ENCODE assay signal across 27 mouse cellular contexts in genomic region chr17:42860370-42860769, GRCm38 (mm10). TPM values are rescaled to one million over a fixed set of nuclear protein-coding genes. Genes with fewer than 3 reads are reported as not detected.
A peak's percentile ranks its signal among the peaks of the same experiment; 100 is the strongest.
DNase-seq lines count a peak whose midpoint lies in the region; ATAC-seq and TF ChIP-seq lines count a peak whose summit lies in the region.
"Had no signal": no experiment of that assay in that cellular context is flagged by ENCODE, and none has a peak within 500 bp of the region (broad histone marks: within the 10 kb centered on the region; RNA-seq: fewer than 3 reads in every experiment).

No protein-coding gene starts in this region.

- DNase-seq in liver, adult 2 months (ENCODE audit: extremely low read depth, low read depth, low spot score), result peak; percentile 18
- DNase-seq in liver, embryonic 11.5 days (ENCODE audit: low spot score), result no peak
- DNase-seq in thymus, postnatal 0 days (ENCODE audit: low spot score), result peak; percentile 64
- DNase-seq in ovary, postnatal 14 days (ENCODE audit: low spot score), result no peak
- DNase-seq: adrenal gland, postnatal 14 days; cerebellum, adult 9-10 months; heart, postnatal 10 days; kidney, adult 9 months; kidney, postnatal 36 days; lung, embryonic 14.5 days; lung, postnatal 4 days; right cerebral cortex, postnatal 25 days; spleen, adult 18-20 months had no signal

- no peak for TF ChIP-seq CTCF in liver, adult 2 months (IDR thresholded peaks at IDR 0.05; ENCODE audit: low read depth, low read length)

- no peak overlapping the region for H3K4me2 ChIP-seq in liver, embryonic 11.5 days
- no peak overlapping the region for H3K4me2 ChIP-seq in midbrain, embryonic 16.5 days (ENCODE audit: low read length)
- H3K4me2 ChIP-seq in midbrain, embryonic 15.5 days, result no peak overlapping the region
- H3K4me2 ChIP-seq: embryonic facial prominence, embryonic 15.5 days; forebrain, embryonic 15.5 days; heart, embryonic 12.5 days; limb, embryonic 13.5 days; lung, embryonic 14.5 days; stomach, embryonic 15.5 days had no signal

- no peaks in the 10 kb centered on the region for H3K9me3 ChIP-seq in liver, embryonic 11.5 days (ENCODE audit: control insufficient read depth, low read length)
- H3K9me3 ChIP-seq in midbrain, embryonic 16.5 days (replicated peaks; ENCODE audit: control insufficient read depth, low read length, poor library complexity, severe bottlenecking), result no peaks in the 10 kb centered on the region
- H3K9me3 ChIP-seq in midbrain, embryonic 15.5 days, result no peaks in the 10 kb centered on the region
- H3K9me3 ChIP-seq: embryonic facial prominence, embryonic 15.5 days; forebrain, embryonic 15.5 days; G1E; heart, embryonic 12.5 days; hindbrain, embryonic 10.5 days; limb, embryonic 13.5 days; stomach, embryonic 15.5 days had no signal

- no peak overlapping the region for H3K27ac ChIP-seq in liver, adult 2 months (replicated peaks; ENCODE audit: insufficient read depth, low read depth, low read length)
- H3K27ac ChIP-seq in liver, embryonic 11.5 days (ENCODE audit: low read depth, low read length), result no peak overlapping the region
- no peak overlapping the region for H3K27ac ChIP-seq in midbrain, embryonic 16.5 days (ENCODE audit: low read length)
- no peak overlapping the region for H3K27ac ChIP-seq in midbrain, embryonic 15.5 days
- H3K27ac ChIP-seq: embryonic facial prominence, embryonic 15.5 days; forebrain, embryonic 15.5 days; hindbrain, embryonic 10.5 days; limb, embryonic 13.5 days; liver, embryonic 14.5 days; stomach, embryonic 15.5 days had no signal

- H3K4me3 ChIP-seq in liver, adult 2 months (ENCODE audit: insufficient read depth, low read depth, low read length), result no peak overlapping the region
- no peak overlapping the region for H3K4me3 ChIP-seq in liver, embryonic 11.5 days (ENCODE audit: low read depth, low read length)
- no peak overlapping the region for H3K4me3 ChIP-seq in midbrain, embryonic 16.5 days (ENCODE audit: low read depth, low read length)
- no peak overlapping the region for H3K4me3 ChIP-seq in midbrain, embryonic 15.5 days
- H3K4me3 ChIP-seq: embryonic facial prominence, embryonic 15.5 days; forebrain, embryonic 15.5 days; heart, embryonic 12.5 days; hindbrain, embryonic 10.5 days; limb, embryonic 13.5 days; stomach, embryonic 15.5 days had no signal

- H3K27me3 ChIP-seq in liver, adult 2 months (ENCODE audit: control insufficient read depth, insufficient read depth, low read length), result no peaks in the 10 kb centered on the region
- no peaks in the 10 kb centered on the region for H3K27me3 ChIP-seq in liver, embryonic 11.5 days (replicated peaks; ENCODE audit: control insufficient read depth, insufficient read depth, low read length)
- H3K27me3 ChIP-seq in midbrain, embryonic 16.5 days (ENCODE audit: control insufficient read depth, insufficient read depth, low read depth, low read length), result no peaks in the 10 kb centered on the region
- no peaks in the 10 kb centered on the region for H3K27me3 ChIP-seq in midbrain, embryonic 15.5 days (replicated peaks)
- H3K27me3 ChIP-seq: CH12.LX; embryonic facial prominence, embryonic 15.5 days; forebrain, embryonic 15.5 days; heart, embryonic 12.5 days; limb, embryonic 13.5 days; stomach, embryonic 15.5 days had no signal

- H3K4me1 ChIP-seq in liver, adult 2 months (ENCODE audit: control insufficient read depth, insufficient read depth, low read length), result peaks cover 3% of the 10 kb centered on the region
- H3K4me1 ChIP-seq in liver, embryonic 11.5 days (replicated peaks; ENCODE audit: control insufficient read depth, insufficient read depth, low read length), result no peaks in the 10 kb centered on the region
- H3K4me1 ChIP-seq in midbrain, embryonic 16.5 days (ENCODE audit: control insufficient read depth, insufficient read depth, low read length), result no peaks in the 10 kb centered on the region
- no peaks in the 10 kb centered on the region for H3K4me1 ChIP-seq in midbrain, embryonic 15.5 days
- H3K4me1 ChIP-seq: embryonic facial prominence, embryonic 15.5 days; forebrain, embryonic 15.5 days; hindbrain, embryonic 10.5 days; limb, embryonic 13.5 days; stomach, embryonic 15.5 days had no signal

- no peak for ATAC-seq in liver, embryonic 11.5 days (replicated peaks; ENCODE audit: low FRiP score)
- ATAC-seq in activated CD4-positive, CD25-positive, alpha-beta regulatory T cell, adult 4 months, result peak; percentile 37
- ATAC-seq in midbrain, embryonic 16.5 days, result no peak
- ATAC-seq in midbrain, embryonic 15.5 days (replicated peaks), result no peak
- ATAC-seq: forebrain, embryonic 15.5 days; hindbrain, embryonic 16.5 days; intestine, embryonic 16.5 days had no signal

- no peaks in the 10 kb centered on the region for H3K36me3 ChIP-seq in liver, adult 2 months (ENCODE audit: control insufficient read depth, insufficient read depth, low read length)
- no peaks in the 10 kb centered on the region for H3K36me3 ChIP-seq in liver, embryonic 11.5 days (ENCODE audit: control insufficient read depth, insufficient read depth, low read length)
- H3K36me3 ChIP-seq in midbrain, embryonic 16.5 days (ENCODE audit: control insufficient read depth, insufficient read depth, low read length), result no peaks in the 10 kb centered on the region
- H3K36me3 ChIP-seq in midbrain, embryonic 15.5 days (replicated peaks), result no peaks in the 10 kb centered on the region
- H3K36me3 ChIP-seq: embryonic facial prominence, embryonic 15.5 days; forebrain, embryonic 15.5 days; G1E; heart, embryonic 12.5 days; hindbrain, embryonic 10.5 days; limb, embryonic 13.5 days; stomach, embryonic 15.5 days had no signal

- H3K79me2 ChIP-seq in liver, adult 2 months (ENCODE audit: control insufficient read depth, insufficient read depth, low read length), result peaks cover 21% of the 10 kb centered on the region

- H3K9ac ChIP-seq in liver, adult 2 months (ENCODE audit: low read depth, low read length), result no peak overlapping the region
- H3K9ac ChIP-seq in liver, embryonic 11.5 days (ENCODE audit: low read depth, low read length), result no peak overlapping the region
- no peak overlapping the region for H3K9ac ChIP-seq in midbrain, embryonic 16.5 days (ENCODE audit: low read depth, low read length)
- H3K9ac ChIP-seq in midbrain, embryonic 15.5 days, result no peak overlapping the region
- H3K9ac ChIP-seq: embryonic facial prominence, embryonic 15.5 days; forebrain, embryonic 15.5 days; heart, embryonic 12.5 days; limb, embryonic 13.5 days; liver, embryonic 14.5 days; lung, embryonic 14.5 days; stomach, embryonic 15.5 days had no signal

- no peak for TF ChIP-seq POLR2A in liver, adult 2 months (IDR thresholded peaks at IDR 0.05; ENCODE audit: extremely low read depth, insufficient read depth, low read length)

- 81% methylated on average over 1 of the region's 1 CpGs for WGBS in liver, adult 2 months
- 70% methylated on average over 1 of the region's 1 CpGs for WGBS in liver, embryonic 11.5 days
- 100% methylated on average over 1 of the region's 1 CpGs for WGBS in midbrain, embryonic 16.5 days
- 100% methylated on average over 1 of the region's 1 CpGs for WGBS in midbrain, embryonic 15.5 days

RNA-seq across cellular contexts. Expression of gene Cd2ap, which starts 16.1 kb away (rescaled TPM):
- 20.6 and 20.9 TPM in 2 replicates for total RNA-seq in liver, adult 2 months (2014; rRNA removed)
- polyA plus RNA-seq in liver, adult 2 months (2012; rRNA removed), result 6.0 and 8.1 TPM in 2 replicates
- 22.2 and 22.7 TPM in 2 replicates for polyA plus RNA-seq in liver, embryonic 11.5 days (2014; fragmentation: Nextera tagmentation; extraction: Ambion mirVana)
- 10 to 100 TPM in 1 of 2 experiments, 1 to 10 TPM in 1; 9.1 to 12.1 TPM for polyA plus RNA-seq in activated CD4-positive, CD25-positive, alpha-beta regulatory T cell, adult 4 months (2017; shearing (Covaris generic))
- 15.0 and 19.8 TPM in 2 replicates for polyA plus RNA-seq in thymus, postnatal 0 days (2015; fragmentation: Nextera tagmentation; extraction: Ambion mirVana)
- polyA plus RNA-seq in midbrain, embryonic 16.5 days (2015; fragmentation: Nextera tagmentation; extraction: Ambion mirVana), result 6.5 and 8.3 TPM in 2 replicates
- polyA plus RNA-seq in midbrain, embryonic 15.5 days (2015; fragmentation: Nextera tagmentation; extraction: Ambion mirVana), result 8.3 and 8.4 TPM in 2 replicates

Comparison
In these comparisons a context has a peak if more than half of its experiments do, and no peak if none do; other contexts are left out.
1. DNase-seq: peak in liver, adult 2 months (single experiment) and thymus, postnatal 0 days (single experiment); none in liver, embryonic 11.5 days (single experiment) and ovary, postnatal 14 days (single experiment).